In the genomic region with DNA sequence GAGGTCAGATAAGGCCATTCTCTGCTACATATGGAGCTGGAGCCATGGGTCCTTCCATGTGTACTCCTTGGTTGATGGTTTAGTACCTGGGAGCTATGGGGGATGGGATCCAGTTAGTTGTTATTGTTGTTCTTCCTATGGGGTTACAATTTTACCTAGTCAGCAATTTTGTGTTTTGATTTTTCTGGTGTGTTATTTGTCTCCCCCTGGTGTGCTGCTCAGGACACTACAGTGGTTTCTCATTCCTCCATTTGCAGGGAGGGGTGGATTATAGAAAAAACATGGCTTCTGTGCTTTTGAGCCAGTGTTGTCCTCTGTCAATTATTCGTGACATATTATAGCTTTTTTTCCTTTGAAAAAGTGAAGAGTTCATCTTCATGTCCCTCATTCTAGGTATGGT, we compare ENCODE assay signal across 9 mouse cellular contexts. TPM values are rescaled to one million over a fixed set of nuclear protein-coding genes. Genes with fewer than 3 reads are reported as not detected.
DNase-seq lines count a peak whose midpoint lies in the region; ATAC-seq and TF ChIP-seq lines count a peak whose summit lies in the region.
"Had no signal": no experiment of that assay in that cellular context is flagged by ENCODE, and none has a peak within 500 bp of the region (broad histone marks: within the 10 kb centered on the region; RNA-seq: fewer than 3 reads in every experiment).

No protein-coding gene starts in this region.

- no peaks in the 10 kb centered on the region for H3K9me3 ChIP-seq in hindbrain, postnatal 0 days (ENCODE audit: low read length)
- H3K9me3 ChIP-seq in hindbrain, embryonic 12.5 days (replicated peaks), result no peaks in the 10 kb centered on the region
- no peaks in the 10 kb centered on the region for H3K9me3 ChIP-seq in hindbrain, embryonic 13.5 days
- H3K9me3 ChIP-seq: heart, embryonic 13.5 days had no signal

- H3K9ac ChIP-seq in hindbrain, postnatal 0 days (replicated peaks; ENCODE audit: low read length), result no peak overlapping the region
- no peak overlapping the region for H3K9ac ChIP-seq in hindbrain, embryonic 12.5 days
- no peak overlapping the region for H3K9ac ChIP-seq in hindbrain, embryonic 13.5 days
- H3K9ac ChIP-seq: heart, embryonic 13.5 days had no signal

- H3K4me3 ChIP-seq in hindbrain, postnatal 0 days (ENCODE audit: low read length), result no peak overlapping the region
- no peak overlapping the region for H3K4me3 ChIP-seq in hindbrain, embryonic 12.5 days
- no peak overlapping the region for H3K4me3 ChIP-seq in hindbrain, embryonic 13.5 days
- H3K4me3 ChIP-seq: heart, embryonic 13.5 days had no signal

- WGBS in hindbrain, postnatal 0 days, result 63% methylated on average over 1 of the region's 1 CpGs
- WGBS in hindbrain, embryonic 12.5 days, result 69% methylated on average over 1 of the region's 1 CpGs
- 69% methylated on average over 1 of the region's 1 CpGs for WGBS in hindbrain, embryonic 13.5 days

- H3K4me1 ChIP-seq in hindbrain, postnatal 0 days (ENCODE audit: insufficient read depth, low read length), result no peaks in the 10 kb centered on the region
- no peaks in the 10 kb centered on the region for H3K4me1 ChIP-seq in hindbrain, embryonic 12.5 days
- H3K4me1 ChIP-seq in hindbrain, embryonic 13.5 days (replicated peaks), result no peaks in the 10 kb centered on the region
- H3K4me1 ChIP-seq: heart, embryonic 13.5 days had no signal

- TF ChIP-seq CTCF in hindbrain, postnatal 0 days (IDR thresholded peaks at IDR 0.05; ENCODE audit: low read depth), result peak; percentile 56

- H3K36me3 ChIP-seq in hindbrain, postnatal 0 days (ENCODE audit: insufficient read depth, low read length), result no peaks in the 10 kb centered on the region
- no peaks in the 10 kb centered on the region for H3K36me3 ChIP-seq in hindbrain, embryonic 12.5 days
- H3K36me3 ChIP-seq in hindbrain, embryonic 13.5 days, result no peaks in the 10 kb centered on the region
- H3K36me3 ChIP-seq: heart, embryonic 13.5 days had no signal

- no peak overlapping the region for H3K4me2 ChIP-seq in hindbrain, postnatal 0 days (ENCODE audit: low read depth, low read length)
- no peak overlapping the region for H3K4me2 ChIP-seq in hindbrain, embryonic 12.5 days (replicated peaks)
- H3K4me2 ChIP-seq in hindbrain, embryonic 13.5 days, result no peak overlapping the region
- H3K4me2 ChIP-seq: heart, embryonic 13.5 days had no signal

- peak; percentile 3 for DNase-seq in hindbrain, postnatal 0 days (ENCODE audit: low spot score)
- DNase-seq in B cell, adult 2 months, result peak; percentile 23 to 44
- DNase-seq in CD8-positive naive resting alpha-beta T cell, adult 2 months (ENCODE audit: low read depth in 2 of 2, low spot score in 2 of 2), result peak; percentile 6 to 49
- no peak for DNase-seq in ovary, postnatal 10 days (ENCODE audit: low spot score)
- DNase-seq: kidney, adult 8-10 months had no signal

- H3K27me3 ChIP-seq in hindbrain, postnatal 0 days (ENCODE audit: insufficient read depth, low read length), result no peaks in the 10 kb centered on the region
- no peaks in the 10 kb centered on the region for H3K27me3 ChIP-seq in hindbrain, embryonic 12.5 days
- no peaks in the 10 kb centered on the region for H3K27me3 ChIP-seq in hindbrain, embryonic 13.5 days
- H3K27me3 ChIP-seq: heart, embryonic 13.5 days had no signal

- ATAC-seq in hindbrain, postnatal 0 days, result no peak
- no peak for ATAC-seq in hindbrain, embryonic 12.5 days (ENCODE audit: low FRiP score)
- ATAC-seq in megakaryocyte, adult 5-6 weeks (ENCODE audit: poor library complexity, severe bottlenecking), result peak; percentile 47
- ATAC-seq in hindbrain, embryonic 13.5 days (ENCODE audit: low FRiP score), result no peak

- H3K27ac ChIP-seq in hindbrain, postnatal 0 days, result no peak overlapping the region
- no peak overlapping the region for H3K27ac ChIP-seq in hindbrain, embryonic 12.5 days
- no peak overlapping the region for H3K27ac ChIP-seq in hindbrain, embryonic 13.5 days
- H3K27ac ChIP-seq: heart, embryonic 13.5 days had no signal

RNA-seq across cellular contexts. Expression of a gene that starts 38.7 kb away (rescaled TPM):
- 115 and 154 TPM in 2 replicates for total RNA-seq in hindbrain, postnatal 0 days (2014; rRNA removed)
- 185 and 195 TPM in 2 replicates for polyA plus RNA-seq in hindbrain, postnatal 0 days (2015; fragmentation: Nextera tagmentation; extraction: Ambion mirVana)
- 77.5 and 92.5 TPM in 2 replicates for polyA plus RNA-seq in hindbrain, embryonic 12.5 days (2016; fragmentation: Nextera tagmentation; extraction: Ambion mirVana)
- 0.31 and 0.34 TPM in 2 replicates for total RNA-seq in megakaryocyte, adult 5-6 weeks (2015)
- total RNA-seq in megakaryocyte, adult 5-6 weeks (2017), result 1.4 and 2.1 TPM in 2 replicates
- 161 and 164 TPM in 2 replicates for polyA plus RNA-seq in hindbrain, embryonic 13.5 days (2015; fragmentation: Nextera tagmentation; extraction: Ambion mirVana)
